Mouse (Mus musculus): ENCODE results near the gene Ints14. TPM values are rescaled to one million over a fixed set of nuclear protein-coding genes. Genes with fewer than 3 reads are reported as not detected.
A peak's percentile ranks its signal among the peaks of the same experiment; 100 is the strongest.

Gene Ints14
- polyA plus RNA-seq, 1 experiment, result 24.1 TPM

DNA sequence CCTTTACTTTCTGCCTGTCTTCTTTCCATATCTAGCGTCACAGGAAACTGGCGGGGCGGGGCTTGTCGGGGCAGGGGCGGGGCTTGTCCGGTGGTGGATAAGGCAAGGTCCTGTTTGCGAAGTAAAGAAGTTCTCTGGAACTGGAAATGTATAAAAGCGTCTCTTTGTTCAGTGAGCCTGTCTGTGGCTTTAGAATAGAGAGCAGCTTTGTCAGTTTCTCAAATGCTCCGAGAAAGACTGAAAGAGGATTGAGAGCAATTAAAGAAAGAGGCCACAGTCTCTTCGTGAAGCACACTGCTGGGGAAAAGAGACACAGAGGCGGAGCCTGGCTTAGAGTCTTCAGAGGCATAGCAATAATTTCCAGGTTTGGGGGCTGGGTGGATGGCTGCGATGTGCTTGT, 4.4 kb upstream of the Ints14 start:
- TF ChIP-seq POLR2A (IDR thresholded peaks at IDR 0.05; ENCODE audit: borderline replicate concordance, insufficient read depth, low read length) (no peak), CTCF (IDR thresholded peaks at IDR 0.05; ENCODE audit: borderline replicate concordance, insufficient read depth, low read depth, low read length) (no peak)
- Histone ChIP-seq H3K27me3 (ENCODE audit: control insufficient read depth, insufficient read depth, low read length) (no peaks in the 10 kb centered on the region), H3K27ac (ENCODE audit: insufficient read depth, low read length) (no peak overlapping the region; the same call in 1 of the 2 replicates), H3K4me1 (ENCODE audit: control insufficient read depth, insufficient read depth, low read length) (no peaks in the 10 kb centered on the region; the same call in 1 of the 2 replicates), H3K4me3 (replicated peaks; ENCODE audit: insufficient read depth, low read depth, low read length) (no peak overlapping the region)
- WGBS, result 27% methylated on average over 12 of the region's 12 CpGs
- peak in 1 of 2 experiments; percentile 12 for DNase-seq

- Histone ChIP-seq H3K27ac (ENCODE audit: insufficient read depth, low read length) (no peak overlapping the region), H3K27me3 (ENCODE audit: control insufficient read depth, insufficient read depth, low read length) (no peaks in the 10 kb centered on the region), H3K4me1 (ENCODE audit: control insufficient read depth, insufficient read depth, low read length) (peaks cover 4% of the 10 kb centered on the region; the same call in 1 of the 2 replicates), H3K4me3 (replicated peaks; ENCODE audit: insufficient read depth, low read depth, low read length) (no peak overlapping the region)
- no peak for TF ChIP-seq POLR2A (IDR thresholded peaks at IDR 0.05; ENCODE audit: borderline replicate concordance, insufficient read depth, low read length)
- no peak for TF ChIP-seq CTCF (IDR thresholded peaks at IDR 0.05; ENCODE audit: borderline replicate concordance, insufficient read depth, low read depth, low read length)
- 81% methylated on average over 3 of the region's 3 CpGs for WGBS
- no peak for DNase-seq
These were observed 3.4 kb upstream of the Ints14 start for GRCm38 (mm10) chr9:64957276-64957675.

- no peak for DNase-seq
- 0% methylated on average over 15 of the region's 17 CpGs for WGBS
- H3K4me3 ChIP-seq (replicated peaks; ENCODE audit: insufficient read depth, low read depth, low read length), result peak overlapping the region; percentile 78
- H3K27me3 ChIP-seq (ENCODE audit: control insufficient read depth, insufficient read depth, low read length), result no peaks in the 10 kb centered on the region
- TF ChIP-seq POLR2A (IDR thresholded peaks at IDR 0.05; ENCODE audit: borderline replicate concordance, insufficient read depth, low read length), result no peak
- TF ChIP-seq CTCF (IDR thresholded peaks at IDR 0.05; ENCODE audit: borderline replicate concordance, insufficient read depth, low read depth, low read length), result no peak
- peak overlapping the region; percentile 72 for H3K27ac ChIP-seq (ENCODE audit: insufficient read depth, low read length)
- peaks cover 4% of the 10 kb centered on the region; the same call in 1 of the 2 replicates for H3K4me1 ChIP-seq (ENCODE audit: control insufficient read depth, insufficient read depth, low read length)
These were observed 244 bp downstream of the Ints14 start for GRCm38 (mm10) chr9:64960978-64961320.

- TF ChIP-seq CTCF (IDR thresholded peaks at IDR 0.05; ENCODE audit: borderline replicate concordance, insufficient read depth, low read depth, low read length), result no peak
- Histone ChIP-seq H3K4me3 (replicated peaks; ENCODE audit: insufficient read depth, low read depth, low read length) (no peak overlapping the region), H3K27me3 (ENCODE audit: control insufficient read depth, insufficient read depth, low read length) (no peaks in the 10 kb centered on the region), H3K4me1 (ENCODE audit: control insufficient read depth, insufficient read depth, low read length) (no peaks in the 10 kb centered on the region), H3K27ac (ENCODE audit: insufficient read depth, low read length) (no peak overlapping the region)
- DNase-seq, result no peak
- 60% methylated on average over 3 of the region's 3 CpGs for WGBS
These were observed 19.8 kb downstream of the Ints14 start for GRCm38 (mm10) chr9:64980548-64980947.

DNA sequence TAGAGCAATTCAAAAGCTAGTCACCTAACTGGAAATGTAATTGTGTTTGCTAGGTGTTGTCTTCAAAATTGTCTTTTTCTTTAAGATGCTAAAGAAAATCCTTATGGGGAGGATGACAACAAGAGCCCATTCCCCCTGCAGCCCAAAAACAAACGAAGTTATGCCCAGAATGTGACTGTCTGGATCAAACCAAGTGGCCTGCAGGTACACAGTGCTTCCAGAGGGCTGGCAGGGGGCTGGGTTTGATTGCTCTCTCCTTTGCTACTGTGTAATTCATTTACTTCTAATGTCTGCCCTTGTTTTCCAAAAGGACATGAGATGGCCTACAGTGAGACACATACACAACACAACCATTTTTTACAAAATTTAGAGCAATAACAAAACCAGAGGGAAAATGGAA, 21.2 kb downstream of the Ints14 start:
- TF ChIP-seq CTCF (IDR thresholded peaks at IDR 0.05; ENCODE audit: borderline replicate concordance, insufficient read depth, low read depth, low read length), result no peak
- no peak for TF ChIP-seq POLR2A (IDR thresholded peaks at IDR 0.05; ENCODE audit: borderline replicate concordance, insufficient read depth, low read length)
- H3K4me3 ChIP-seq (replicated peaks; ENCODE audit: insufficient read depth, low read depth, low read length), result no peak overlapping the region
- no peaks in the 10 kb centered on the region for H3K27me3 ChIP-seq (ENCODE audit: control insufficient read depth, insufficient read depth, low read length)
- H3K4me1 ChIP-seq (ENCODE audit: control insufficient read depth, insufficient read depth, low read length), result no peaks in the 10 kb centered on the region
- no peak for DNase-seq
- no peak overlapping the region for H3K27ac ChIP-seq (ENCODE audit: insufficient read depth, low read length)
- 70% methylated on average over 1 of the region's 1 CpGs for WGBS

DNA sequence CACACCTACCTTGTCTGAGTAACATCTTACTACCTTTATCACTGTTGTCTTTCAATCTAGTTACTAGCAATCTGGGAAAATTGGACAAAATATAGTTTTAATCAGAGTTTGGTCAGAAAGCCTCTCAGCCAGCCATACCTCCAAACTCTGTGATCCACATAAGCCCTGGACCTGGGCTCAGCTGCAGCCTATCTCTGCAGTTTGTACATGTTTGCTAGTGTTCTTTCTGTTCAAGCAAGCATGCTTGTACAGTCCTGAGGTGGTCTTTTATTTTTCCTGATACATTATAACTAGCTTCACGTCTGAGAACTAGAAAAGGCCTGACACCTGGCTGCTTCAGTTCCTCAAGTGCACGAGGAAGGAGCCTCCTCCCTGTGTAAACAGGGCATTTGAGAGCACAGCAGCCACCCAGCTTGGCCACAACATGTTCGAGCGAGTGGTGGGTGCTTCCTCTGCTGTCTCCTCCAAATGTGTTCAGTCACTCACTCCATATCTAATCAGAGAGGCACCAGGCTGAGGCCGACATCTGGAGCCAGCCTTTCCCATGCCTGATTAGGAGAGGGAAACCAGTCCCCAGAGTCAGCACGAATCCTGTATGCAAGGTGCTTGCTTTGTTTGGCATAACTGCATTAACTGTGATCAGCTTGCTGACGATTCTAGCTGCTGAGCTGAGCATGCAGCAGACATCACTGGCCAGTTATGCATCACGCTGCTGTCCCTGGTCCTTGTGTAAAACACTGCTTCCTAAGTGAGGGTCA, 24.5 kb downstream of the Ints14 start:
- Histone ChIP-seq H3K4me3 (replicated peaks; ENCODE audit: insufficient read depth, low read depth, low read length) (no peak overlapping the region), H3K4me1 (ENCODE audit: control insufficient read depth, insufficient read depth, low read length) (no peaks in the 10 kb centered on the region), H3K27ac (ENCODE audit: insufficient read depth, low read length) (no peak overlapping the region), H3K27me3 (ENCODE audit: control insufficient read depth, insufficient read depth, low read length) (no peaks in the 10 kb centered on the region)
- no peak for DNase-seq
- 70% methylated on average over 8 of the region's 8 CpGs for WGBS
- TF ChIP-seq POLR2A (IDR thresholded peaks at IDR 0.05; ENCODE audit: borderline replicate concordance, insufficient read depth, low read length) (no peak), CTCF (IDR thresholded peaks at IDR 0.05; ENCODE audit: borderline replicate concordance, insufficient read depth, low read depth, low read length) (no peak)

DNA sequence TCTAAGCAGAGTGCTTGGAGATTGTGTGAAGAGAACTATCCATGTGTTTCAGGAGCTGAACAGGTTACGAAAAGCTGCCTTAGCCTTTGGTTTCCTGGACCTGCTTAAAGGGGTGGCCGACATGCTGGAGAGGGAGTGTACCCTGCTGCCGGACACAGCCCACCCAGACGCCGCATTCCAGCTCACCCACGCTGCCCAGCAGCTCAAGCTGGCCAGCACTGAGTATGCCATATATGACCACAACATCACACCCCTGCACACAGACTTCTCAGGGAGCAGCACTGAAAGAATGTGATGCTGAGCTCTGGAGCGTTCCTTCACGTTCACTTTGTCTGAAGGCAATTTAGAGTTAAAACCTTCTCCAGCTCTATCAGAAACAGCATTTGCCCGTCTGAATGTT, 25.1 kb downstream of the Ints14 start:
- Histone ChIP-seq H3K4me1 (ENCODE audit: control insufficient read depth, insufficient read depth, low read length) (no peaks in the 10 kb centered on the region), H3K27ac (ENCODE audit: insufficient read depth, low read length) (no peak overlapping the region), H3K27me3 (ENCODE audit: control insufficient read depth, insufficient read depth, low read length) (no peaks in the 10 kb centered on the region), H3K4me3 (replicated peaks; ENCODE audit: insufficient read depth, low read depth, low read length) (no peak overlapping the region)
- no peak for DNase-seq
- TF ChIP-seq CTCF (IDR thresholded peaks at IDR 0.05; ENCODE audit: borderline replicate concordance, insufficient read depth, low read depth, low read length) (no peak), POLR2A (IDR thresholded peaks at IDR 0.05; ENCODE audit: borderline replicate concordance, insufficient read depth, low read length) (no peak)
- 86% methylated on average over 9 of the region's 9 CpGs for WGBS

GRCm38 (mm10) chr9:64987651-64988050, 26.9 kb downstream of the Ints14 start:
- Histone ChIP-seq H3K4me1 (ENCODE audit: control insufficient read depth, insufficient read depth, low read length) (no peaks in the 10 kb centered on the region), H3K27me3 (ENCODE audit: control insufficient read depth, insufficient read depth, low read length) (no peaks in the 10 kb centered on the region), H3K27ac (ENCODE audit: insufficient read depth, low read length) (no peak overlapping the region), H3K4me3 (replicated peaks; ENCODE audit: insufficient read depth, low read depth, low read length) (no peak overlapping the region)
- WGBS, result 91% methylated on average over 2 of the region's 2 CpGs
- DNase-seq, result no peak
- TF ChIP-seq POLR2A (IDR thresholded peaks at IDR 0.05; ENCODE audit: borderline replicate concordance, insufficient read depth, low read length) (no peak), CTCF (IDR thresholded peaks at IDR 0.05; ENCODE audit: borderline replicate concordance, insufficient read depth, low read depth, low read length) (no peak)

Measured in cerebellum, adult 2 months (tissue).